Mouse (Mus musculus) hindbrain, postnatal 0 days (tissue): ENCODE results near the gene Armc12. TPM values are rescaled to one million over a fixed set of nuclear protein-coding genes. Genes with fewer than 3 reads are reported as not detected.

Experiments used
- ATAC-seq: fragments of 200-750 bp; cut with Nextera tagmentation; 2 replicates; pipeline ENCODE4 v1.8.0; 2017; ENCODE audit warnings: mild to moderate bottlenecking, moderate TSS enrichment, moderate library complexity
- DNase-seq: peaks from one replicate; pipeline ENCODE4 v3.0.0-alpha.2; 2015; ENCODE audit warnings: low spot score
- H3K27ac ChIP-seq: fragments of 300-500 bp; sonication (generic); 2 replicates; pipeline ENCODE4 v1.5.1; 2014; ENCODE audit warnings: mild to moderate bottlenecking
- H3K27me3 ChIP-seq: fragments of 300-500 bp; sonication (generic); 2 replicates; pipeline ENCODE4 v1.6.1; 2014; ENCODE audit warnings: low read length, mixed read lengths; ENCODE audit not compliant: insufficient read depth
- H3K36me3 ChIP-seq: fragments of 300-500 bp; sonication (generic); 2 replicates; pipeline ENCODE4 v1.6.1; 2014; ENCODE audit warnings: low read length, mixed read lengths; ENCODE audit not compliant: insufficient read depth
- H3K4me1 ChIP-seq: fragments of 300-500 bp; sonication (generic); 2 replicates; pipeline ENCODE4 v1.6.1; 2014; ENCODE audit warnings: antibody characterized with exemption, low read length, mixed read lengths; ENCODE audit not compliant: insufficient read depth
- H3K4me2 ChIP-seq: fragments of 300-500 bp; sonication (generic); 2 replicates; pipeline ENCODE4 v1.6.1; 2014; ENCODE audit warnings: low read depth, mild to moderate bottlenecking, low read length, moderate library complexity, mixed read lengths
- H3K4me3 ChIP-seq: fragments of 300-500 bp; sonication (generic); 2 replicates; pipeline ENCODE4 v1.5.1; 2014; ENCODE audit warnings: low read length
- H3K9ac ChIP-seq: fragments of 300-500 bp; sonication (generic); replicated peaks from 2 replicates; pipeline ENCODE4 v1.6.1; 2014; ENCODE audit warnings: mild to moderate bottlenecking, low read length, moderate library complexity, mixed read lengths
- H3K9me3 ChIP-seq: fragments of 300-500 bp; sonication (generic); 2 replicates; pipeline ENCODE4 v1.6.1; 2016; ENCODE audit warnings: low read length, mixed read lengths
- CTCF ChIP-seq: IDR thresholded peaks from 2 replicates; pipeline ENCODE4 v1.5.1; 2016; ENCODE audit warnings: antibody characterized with exemption, control low read depth, low read depth
- WGBS: fragments of 180-500 bp; shearing (Covaris S2); extraction: QIAGEN DNeasy Blood & Tissue Kit; methylation state at CpG from one replicate; pipeline ENCODE4 v1.1.7; 2014; 5-methylcytosine and 5-hydroxymethylcytosine counted together
- polyA plus RNA-seq: library from polyadenylated mRNA; unstranded; fragments of >200 nt; fragmentation: Nextera tagmentation; extraction: Ambion mirVana; gene quantifications from 2 replicates; pipeline ENCODE4 v1.2.1, GENCODE M21; 2015
- total RNA-seq: library from RNA; depleted of rRNA; stranded (reverse); fragments of >200 nt; gene quantifications from 2 replicates; pipeline ENCODE4 v1.2.3, GENCODE M21; 2014

The Armc12 gene
- total and polyA plus RNA-seq, 2 experiments from 2014 or later = not detected

GRCm38 (mm10) chr17:28488258-28489013, 42.2 kb upstream of the Armc12 start:
- no peak overlapping the region for H3K27ac ChIP-seq
- no peak overlapping the region for H3K9ac ChIP-seq
- ATAC-seq (no peak), DNase-seq (no peak)
- H3K36me3 ChIP-seq = no peaks in the 10 kb centered on the region
- H3K4me2 ChIP-seq = no peak overlapping the region
- 63% methylated on average over 7 of the region's 7 CpGs for WGBS
- H3K4me1 ChIP-seq = no peaks in the 10 kb centered on the region
- H3K9me3 ChIP-seq = no peaks in the 10 kb centered on the region
- H3K27me3 ChIP-seq = no peaks in the 10 kb centered on the region
- H3K4me3 ChIP-seq = no peak overlapping the region
- no peak for TF ChIP-seq CTCF

DNA sequence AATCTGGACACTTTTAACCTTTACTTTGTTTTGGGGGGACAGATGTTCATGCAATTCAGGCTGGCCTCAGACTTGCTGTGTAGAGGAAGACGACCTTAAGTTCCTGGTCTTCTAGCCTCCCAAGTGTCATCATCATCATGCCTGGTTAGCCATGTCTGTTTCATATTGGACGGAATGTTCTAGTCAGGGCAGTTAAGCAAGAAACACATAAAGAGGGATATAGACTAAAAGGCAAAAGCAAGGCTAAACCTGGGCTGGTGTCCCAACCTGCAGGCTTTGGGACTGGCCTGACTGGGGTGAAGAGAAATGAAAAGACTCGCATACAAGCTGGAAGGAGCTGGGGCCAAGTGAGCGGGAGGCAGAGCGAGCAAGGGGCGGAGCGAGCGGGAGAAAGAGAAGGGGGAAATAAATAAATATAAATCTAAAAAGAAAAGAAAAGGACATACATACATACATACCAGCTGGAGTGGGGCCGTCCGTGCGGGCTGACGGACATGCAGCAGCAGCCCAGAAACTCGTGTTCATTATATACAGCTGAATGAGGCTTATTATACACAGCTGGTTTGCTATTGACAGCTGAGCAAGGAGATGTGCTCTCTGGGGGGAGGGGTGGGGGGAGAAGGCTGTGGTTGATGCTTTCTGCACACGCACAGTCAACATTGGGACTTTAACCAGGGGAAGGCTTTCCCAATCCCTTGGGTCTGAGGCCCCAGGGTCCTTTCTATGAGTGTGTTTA, 39.4 kb upstream of the Armc12 start:
- H3K27me3 ChIP-seq = no peaks in the 10 kb centered on the region
- H3K27ac ChIP-seq = no peak overlapping the region
- H3K9me3 ChIP-seq = no peaks in the 10 kb centered on the region
- no peaks in the 10 kb centered on the region for H3K4me1 ChIP-seq
- no peaks in the 10 kb centered on the region for H3K36me3 ChIP-seq
- no peak overlapping the region for H3K4me2 ChIP-seq
- H3K9ac ChIP-seq = no peak overlapping the region
- 65% methylated on average over 14 of the region's 14 CpGs for WGBS
- H3K4me3 ChIP-seq = no peak overlapping the region
- no peak for TF ChIP-seq CTCF
- DNase-seq (no peak), ATAC-seq (no peak)

DNA sequence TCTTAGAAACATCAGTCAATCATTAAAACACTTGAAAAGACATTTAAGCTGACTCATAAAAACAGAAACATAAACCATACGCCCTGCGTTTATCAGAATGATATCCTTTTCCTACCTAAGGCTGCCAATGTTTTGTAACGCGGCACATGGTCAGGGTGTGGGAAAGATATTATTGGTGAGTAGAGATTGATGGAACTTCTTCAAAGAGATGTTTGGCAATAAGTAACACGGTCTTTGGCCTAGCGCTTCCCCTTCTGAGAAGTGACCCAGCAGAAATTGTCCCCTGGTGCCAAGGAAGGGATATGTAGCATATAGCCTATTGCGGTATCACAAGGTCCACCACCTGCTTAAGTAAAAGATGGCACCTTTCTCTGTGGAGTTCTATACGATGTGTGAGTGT, 34.8 kb upstream of the Armc12 start:
- TF ChIP-seq CTCF = no peak
- Histone ChIP-seq H3K27me3 (no peaks in the 10 kb centered on the region), H3K4me2 (no peak overlapping the region), H3K9me3 (no peaks in the 10 kb centered on the region), H3K4me3 (no peak overlapping the region), H3K27ac (no peak overlapping the region), H3K9ac (no peak overlapping the region), H3K4me1 (no peaks in the 10 kb centered on the region), H3K36me3 (no peaks in the 10 kb centered on the region)
- DNase-seq (no peak), ATAC-seq (no peak)
- 95% methylated on average over 8 of the region's 8 CpGs for WGBS

- DNase-seq (no peak), ATAC-seq (no peak)
- Histone ChIP-seq H3K27ac (no peak overlapping the region), H3K4me2 (no peak overlapping the region), H3K4me3 (no peak overlapping the region), H3K36me3 (no peaks in the 10 kb centered on the region), H3K9ac (no peak overlapping the region), H3K4me1 (no peaks in the 10 kb centered on the region), H3K9me3 (no peaks in the 10 kb centered on the region), H3K27me3 (no peaks in the 10 kb centered on the region)
- no peak for TF ChIP-seq CTCF
- 80% methylated on average over 2 of the region's 2 CpGs for WGBS
These were observed 31.4 kb upstream of the Armc12 start for GRCm38 (mm10) chr17:28499190-28499589.

- Histone ChIP-seq H3K9me3 (no peaks in the 10 kb centered on the region), H3K27me3 (no peaks in the 10 kb centered on the region), H3K4me1 (no peaks in the 10 kb centered on the region), H3K4me2 (no peak overlapping the region), H3K27ac (no peak overlapping the region), H3K9ac (no peak overlapping the region), H3K4me3 (no peak overlapping the region), H3K36me3 (no peaks in the 10 kb centered on the region)
- WGBS = 81% methylated on average over 3 of the region's 3 CpGs
- DNase-seq (no peak), ATAC-seq (no peak)
- TF ChIP-seq CTCF = no peak
These were observed 30.1 kb upstream of the Armc12 start for GRCm38 (mm10) chr17:28500465-28500864.

- no peaks in the 10 kb centered on the region for H3K9me3 ChIP-seq
- H3K4me2 ChIP-seq = no peak overlapping the region
- no peaks in the 10 kb centered on the region for H3K36me3 ChIP-seq
- H3K4me1 ChIP-seq = no peaks in the 10 kb centered on the region
- H3K9ac ChIP-seq = no peak overlapping the region
- H3K27me3 ChIP-seq = no peaks in the 10 kb centered on the region
- ATAC-seq = no peak
- 66% methylated on average over 7 of the region's 7 CpGs for WGBS
- H3K27ac ChIP-seq = no peak overlapping the region
- no peak overlapping the region for H3K4me3 ChIP-seq
- DNase-seq = no peak
- no peak for TF ChIP-seq CTCF
These were observed 28.3 kb upstream of the Armc12 start for GRCm38 (mm10) chr17:28502196-28502821.

- no peak for TF ChIP-seq CTCF
- 73% methylated on average over 6 of the region's 6 CpGs for WGBS
- no peak for DNase-seq
- Histone ChIP-seq H3K36me3 (no peaks in the 10 kb centered on the region), H3K9ac (no peak overlapping the region), H3K4me3 (no peak overlapping the region), H3K27me3 (no peaks in the 10 kb centered on the region), H3K9me3 (no peaks in the 10 kb centered on the region), H3K4me2 (no peak overlapping the region), H3K27ac (no peak overlapping the region), H3K4me1 (no peaks in the 10 kb centered on the region)
- no peak for ATAC-seq
These were observed 26.4 kb upstream of the Armc12 start for GRCm38 (mm10) chr17:28504182-28504581.
